Mouse (Mus musculus) MEL (cell line): Measurements from ENCODE around the gene Ptpru.

Experiments used
- CHD1 ChIP-seq: IDR thresholded peaks from 2 replicates; pipeline ENCODE4 v1.6.1; 2012; ENCODE audit warnings: low read depth, mild to moderate bottlenecking, inconsistent platforms, low read length, improper control_type of control experiment
- CTCF ChIP-seq, 3 experiments: IDR thresholded peaks in 2 of 3; conservative IDR thresholded peaks in 1 of 3; 2 replicates each; pipeline ENCODE4 v1.5.1; 2011 to 2012; ENCODE audit warnings: low read length in 3 of 3, low read depth in 2 of 3, mild to moderate bottlenecking in 2 of 3, improper control_type of control experiment in 1 of 3, inconsistent platforms in 1 of 3, mixed read lengths in 1 of 3, moderate library complexity in 1 of 3; ENCODE audit not compliant: control insufficient read depth in 1 of 3, insufficient read depth in 1 of 3, poor library complexity in 1 of 3, severe bottlenecking in 1 of 3
- EP300 ChIP-seq, 2 experiments: IDR thresholded peaks; 2 replicates each; pipeline ENCODE4 v1.6.1; 2011; ENCODE audit warnings: improper control_type of control experiment in 2 of 2, low read length in 2 of 2, low read depth in 1 of 2, mild to moderate bottlenecking in 1 of 2
- GABPA ChIP-seq: IDR thresholded peaks from 2 replicates; pipeline ENCODE4 v1.6.1; 2012; ENCODE audit warnings: low read depth, mild to moderate bottlenecking, inconsistent platforms, low read length, improper control_type of control experiment, moderate library complexity
- JUND ChIP-seq: IDR thresholded peaks from 2 replicates; pipeline ENCODE4 v1.6.1; 2011; ENCODE audit warnings: low read depth, mild to moderate bottlenecking, improper control_type of control experiment, low read length
- MAX ChIP-seq: IDR thresholded peaks from 2 replicates; pipeline ENCODE4 v1.6.1; 2011; ENCODE audit warnings: low read length, improper control_type of control experiment
- NELFE ChIP-seq: IDR thresholded peaks from 2 replicates; pipeline ENCODE4 v1.6.1; 2011; ENCODE audit warnings: low read depth, low read length, improper control_type of control experiment
- POLR2A ChIP-seq, 2 experiments: IDR thresholded peaks; 2 replicates each; pipeline ENCODE4 v1.6.1; 2011 to 2012; ENCODE audit warnings: low read length in 2 of 2, mild to moderate bottlenecking in 2 of 2, control low read depth in 1 of 2, improper control_type of control experiment in 1 of 2, low read depth in 1 of 2, moderate library complexity in 1 of 2; ENCODE audit not compliant: control insufficient read depth in 1 of 2, insufficient read depth in 1 of 2, poor library complexity in 1 of 2
- RCOR1 ChIP-seq: IDR thresholded peaks from 2 replicates; pipeline ENCODE4 v1.6.1; 2012; ENCODE audit warnings: low read depth, mild to moderate bottlenecking, inconsistent platforms, low read length, improper control_type of control experiment
- TCF12 ChIP-seq: IDR thresholded peaks from 2 replicates; pipeline ENCODE4 v1.6.1; 2014; ENCODE audit warnings: low read depth, mild to moderate bottlenecking, inconsistent platforms, low read length, improper control_type of control experiment, moderate library complexity
- ZC3H11A ChIP-seq: IDR thresholded peaks from 2 replicates; pipeline ENCODE4 v1.6.1; 2012; ENCODE audit warnings: low read depth, mild to moderate bottlenecking, inconsistent platforms, low read length, improper control_type of control experiment
- ZMIZ1 ChIP-seq: IDR thresholded peaks from 2 replicates; pipeline ENCODE4 v1.6.1; 2012; ENCODE audit warnings: low read depth, mild to moderate bottlenecking, inconsistent platforms, low read length, improper control_type of control experiment, moderate library complexity
- ZNF384 ChIP-seq: IDR thresholded peaks from 2 replicates; pipeline ENCODE4 v1.6.1; 2012; ENCODE audit warnings: low read depth, mild to moderate bottlenecking, inconsistent platforms, low read length, improper control_type of control experiment

- TF ChIP-seq EP300 (IDR thresholded peaks at IDR 0.05; ENCODE audit: low read depth in 1 of 2, low read length in 2 of 2) (no peak), ZMIZ1 (no peak), GABPA (no peak), CTCF (IDR thresholded peaks at IDR 0.05 in 2 of 3, conservative IDR thresholded peaks at IDR 0.05 in 1 of 3; ENCODE audit: control insufficient read depth in 1 of 3, insufficient read depth in 1 of 3, low read depth in 2 of 3, low read length in 3 of 3, poor library complexity in 1 of 3, severe bottlenecking in 1 of 3) (no peak), ZC3H11A (no peak), CHD1 (no peak), JUND (no peak), POLR2A (IDR thresholded peaks at IDR 0.05; ENCODE audit: control insufficient read depth in 1 of 2, insufficient read depth in 1 of 2, low read depth in 1 of 2, low read length in 2 of 2, poor library complexity in 1 of 2) (no peak), TCF12 (no peak), RCOR1 (no peak), MAX (no peak), NELFE (no peak), ZNF384 (no peak)
Measured at GRCm38 (mm10) chr4:131797920-131798319, 40.2 kb downstream of the Ptpru start.
